Mouse (Mus musculus): ENCODE results near the gene Ttf2. TPM values are rescaled to one million over a fixed set of nuclear protein-coding genes. Genes with fewer than 3 reads are reported as not detected.

Ttf2 gene
- total and polyA plus RNA-seq, 2 experiments = 1.9 to 2.6 TPM

DNA sequence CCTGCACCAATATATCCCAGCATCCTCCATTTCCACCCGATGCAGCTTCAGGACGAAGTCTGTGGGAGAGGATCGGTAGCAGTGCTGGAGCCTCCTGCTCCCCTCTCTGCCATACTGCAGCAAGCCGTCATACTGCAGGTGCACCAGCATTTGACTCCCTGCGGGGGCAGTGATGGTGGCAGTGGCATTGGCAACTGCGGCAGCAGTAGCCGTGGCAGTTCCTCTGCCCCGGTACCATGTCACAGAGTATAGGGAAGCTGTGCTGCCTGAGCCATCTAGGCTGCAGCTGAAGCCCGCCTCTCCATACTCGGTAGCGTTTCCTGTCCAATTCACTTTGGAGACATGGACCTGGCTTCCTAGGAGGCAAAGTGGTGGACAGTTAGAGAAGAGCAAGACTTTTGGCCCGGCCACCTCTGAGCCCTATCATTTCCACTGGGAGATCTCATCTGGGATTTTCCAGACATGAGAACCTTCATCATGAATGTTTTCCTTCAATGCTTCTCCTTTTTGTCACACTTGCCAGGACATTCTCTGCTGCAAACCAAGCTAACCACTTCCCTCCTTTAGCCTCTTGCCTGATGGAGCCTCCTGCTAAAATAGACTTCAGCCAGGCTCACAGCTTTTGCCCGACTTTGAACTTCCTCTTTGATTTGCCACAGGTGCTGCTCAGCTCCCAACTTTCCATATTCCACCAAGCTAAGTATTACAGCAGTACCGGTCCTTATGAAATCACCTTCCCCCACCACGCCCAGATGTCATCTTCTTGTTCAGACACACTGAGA is 34.3 kb upstream of the Ttf2 start:
- TF ChIP-seq POLR2A (IDR thresholded peaks at IDR 0.05; ENCODE audit: extremely low read depth, insufficient read depth, low read length) (no peak), CTCF (IDR thresholded peaks at IDR 0.05; ENCODE audit: low read depth, low read length) (no peak)
- no peaks in the 10 kb centered on the region for H3K27me3 ChIP-seq (ENCODE audit: control insufficient read depth, insufficient read depth, low read length)

GRCm38 (mm10) chr3:100999732-101000131 is 30.3 kb upstream of the Ttf2 start:
- H3K4me3 ChIP-seq (ENCODE audit: insufficient read depth, low read depth, low read length) = no peak overlapping the region
- TF ChIP-seq POLR2A (IDR thresholded peaks at IDR 0.05; ENCODE audit: extremely low read depth, insufficient read depth, low read length) = no peak
- no peak for TF ChIP-seq CTCF (IDR thresholded peaks at IDR 0.05; ENCODE audit: low read depth, low read length)
- H3K4me1 ChIP-seq (ENCODE audit: control insufficient read depth, insufficient read depth, low read length) = 0 out of 2 replicates have a peak, but pooled peaks cover 2% of the 10 kb centered on the region
- no peak for DNase-seq (ENCODE audit: extremely low read depth, low read depth, low spot score)
- no peak overlapping the region for H3K9ac ChIP-seq (ENCODE audit: low read depth, low read length)
- no peaks in the 10 kb centered on the region for H3K79me2 ChIP-seq (ENCODE audit: control insufficient read depth, insufficient read depth, low read length)
- H3K27ac ChIP-seq (replicated peaks; ENCODE audit: insufficient read depth, low read depth, low read length) = no peak overlapping the region
- H3K27me3 ChIP-seq (ENCODE audit: control insufficient read depth, insufficient read depth, low read length) = no peaks in the 10 kb centered on the region
- 20% methylated on average over 2 of the region's 2 CpGs for WGBS
- H3K36me3 ChIP-seq (ENCODE audit: control insufficient read depth, insufficient read depth, low read length) = no peaks in the 10 kb centered on the region

More for the DNA sequence above, 34.3 kb upstream of the Ttf2 start:
- no peaks in the 10 kb centered on the region for H3K79me2 ChIP-seq (ENCODE audit: control insufficient read depth, insufficient read depth, low read length)
- H3K4me1 ChIP-seq (ENCODE audit: control insufficient read depth, insufficient read depth, low read length) = 0 out of 2 replicates have a peak, but pooled peaks cover 2% of the 10 kb centered on the region
- H3K27ac ChIP-seq (replicated peaks; ENCODE audit: insufficient read depth, low read depth, low read length) = no peak overlapping the region
- 79% methylated on average over 15 of the region's 15 CpGs for WGBS
- no peak for DNase-seq (ENCODE audit: extremely low read depth, low read depth, low spot score)
- H3K4me3 ChIP-seq (ENCODE audit: insufficient read depth, low read depth, low read length) = no peak overlapping the region
- H3K36me3 ChIP-seq (ENCODE audit: control insufficient read depth, insufficient read depth, low read length) = no peaks in the 10 kb centered on the region
- no peak overlapping the region for H3K9ac ChIP-seq (ENCODE audit: low read depth, low read length)

DNA sequence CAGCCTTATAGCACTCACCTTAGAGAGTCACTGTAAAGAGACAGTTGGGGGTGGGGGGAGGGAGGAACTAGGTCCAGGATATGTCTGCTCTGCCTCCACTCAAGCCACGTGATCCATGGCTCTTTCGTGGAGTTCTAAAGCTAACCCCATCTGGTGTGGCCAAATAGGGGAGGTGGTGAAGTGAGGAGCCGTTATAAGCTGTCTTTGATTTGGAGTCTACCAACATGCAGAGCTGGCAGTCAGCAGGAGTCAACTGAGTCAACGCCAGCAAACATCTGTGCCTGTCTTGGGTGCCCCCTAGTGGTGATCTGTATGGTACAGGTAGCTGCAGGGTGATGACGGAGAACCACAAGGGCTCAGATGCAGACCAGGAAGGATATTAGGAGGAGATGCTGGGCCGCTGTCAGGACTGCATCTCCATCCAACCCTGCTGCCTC is 29.5 kb upstream of the Ttf2 start:
- peak; percentile 58 for DNase-seq (ENCODE audit: extremely low read depth, low read depth, low spot score)
- Histone ChIP-seq H3K79me2 (ENCODE audit: control insufficient read depth, insufficient read depth, low read length) (no peaks in the 10 kb centered on the region), H3K4me1 (ENCODE audit: control insufficient read depth, insufficient read depth, low read length) (0 out of 2 replicates have a peak, but pooled peaks cover 2% of the 10 kb centered on the region), H3K27ac (replicated peaks; ENCODE audit: insufficient read depth, low read depth, low read length) (no peak overlapping the region), H3K36me3 (ENCODE audit: control insufficient read depth, insufficient read depth, low read length) (no peaks in the 10 kb centered on the region), H3K9ac (ENCODE audit: low read depth, low read length) (no peak overlapping the region), H3K27me3 (ENCODE audit: control insufficient read depth, insufficient read depth, low read length) (no peaks in the 10 kb centered on the region), H3K4me3 (ENCODE audit: insufficient read depth, low read depth, low read length) (no peak overlapping the region)
- 10% methylated on average over 6 of the region's 6 CpGs for WGBS
- TF ChIP-seq POLR2A (IDR thresholded peaks at IDR 0.05; ENCODE audit: extremely low read depth, insufficient read depth, low read length) (no peak), CTCF (IDR thresholded peaks at IDR 0.05; ENCODE audit: low read depth, low read length) (peak; percentile 92)

- no peak overlapping the region for H3K4me3 ChIP-seq (ENCODE audit: insufficient read depth, low read depth, low read length)
- TF ChIP-seq POLR2A (IDR thresholded peaks at IDR 0.05; ENCODE audit: extremely low read depth, insufficient read depth, low read length) = no peak
- TF ChIP-seq CTCF (IDR thresholded peaks at IDR 0.05; ENCODE audit: low read depth, low read length) = no peak
- H3K36me3 ChIP-seq (ENCODE audit: control insufficient read depth, insufficient read depth, low read length) = no peaks in the 10 kb centered on the region
- no peaks in the 10 kb centered on the region for H3K79me2 ChIP-seq (ENCODE audit: control insufficient read depth, insufficient read depth, low read length)
- DNase-seq (ENCODE audit: extremely low read depth, low read depth, low spot score) = no peak
- WGBS = 82% methylated on average over 10 of the region's 10 CpGs
- peaks cover 2% of the 10 kb centered on the region; the same call in 1 of the 2 replicates for H3K4me1 ChIP-seq (ENCODE audit: control insufficient read depth, insufficient read depth, low read length)
- H3K27me3 ChIP-seq (ENCODE audit: control insufficient read depth, insufficient read depth, low read length) = no peaks in the 10 kb centered on the region
- no peak overlapping the region for H3K27ac ChIP-seq (replicated peaks; ENCODE audit: insufficient read depth, low read depth, low read length)
- no peak overlapping the region for H3K9ac ChIP-seq (ENCODE audit: low read depth, low read length)
Measured at GRCm38 (mm10) chr3:100997785-100998570, 28.5 kb upstream of the Ttf2 start.

GRCm38 (mm10) chr3:100994252-100994651 is 24.8 kb upstream of the Ttf2 start:
- H3K27me3 ChIP-seq (ENCODE audit: control insufficient read depth, insufficient read depth, low read length) = no peaks in the 10 kb centered on the region
- H3K79me2 ChIP-seq (ENCODE audit: control insufficient read depth, insufficient read depth, low read length) = no peaks in the 10 kb centered on the region
- WGBS = 83% methylated on average over 4 of the region's 4 CpGs
- H3K9ac ChIP-seq (ENCODE audit: low read depth, low read length) = no peak overlapping the region
- H3K4me1 ChIP-seq (ENCODE audit: control insufficient read depth, insufficient read depth, low read length) = peaks cover 2% of the 10 kb centered on the region; the same call in 1 of the 2 replicates
- no peak overlapping the region for H3K27ac ChIP-seq (replicated peaks; ENCODE audit: insufficient read depth, low read depth, low read length)
- no peak overlapping the region for H3K4me3 ChIP-seq (ENCODE audit: insufficient read depth, low read depth, low read length)
- TF ChIP-seq POLR2A (IDR thresholded peaks at IDR 0.05; ENCODE audit: extremely low read depth, insufficient read depth, low read length) = no peak
- no peak for TF ChIP-seq CTCF (IDR thresholded peaks at IDR 0.05; ENCODE audit: low read depth, low read length)
- no peaks in the 10 kb centered on the region for H3K36me3 ChIP-seq (ENCODE audit: control insufficient read depth, insufficient read depth, low read length)
- DNase-seq (ENCODE audit: extremely low read depth, low read depth, low spot score) = no peak
